Mouse (Mus musculus): ENCODE measurements around the gene Prl7c1. TPM values are rescaled to one million over a fixed set of nuclear protein-coding genes. Genes with fewer than 3 reads are reported as not detected.

The Prl7c1 gene
- polyA plus RNA-seq (2021; fragmentation: Nextera tagmentation) = not detected in 2 replicates
- long read RNA-seq, experiment 1 = 0 reads
- long read RNA-seq, experiment 2 = 0 reads

GRCm38 (mm10) chr13:27780704-27781103 lies at the start of gene Prl7c1:
TSS of gene Prl7c1 (minus strand) at chr13:27780804.

DNA sequence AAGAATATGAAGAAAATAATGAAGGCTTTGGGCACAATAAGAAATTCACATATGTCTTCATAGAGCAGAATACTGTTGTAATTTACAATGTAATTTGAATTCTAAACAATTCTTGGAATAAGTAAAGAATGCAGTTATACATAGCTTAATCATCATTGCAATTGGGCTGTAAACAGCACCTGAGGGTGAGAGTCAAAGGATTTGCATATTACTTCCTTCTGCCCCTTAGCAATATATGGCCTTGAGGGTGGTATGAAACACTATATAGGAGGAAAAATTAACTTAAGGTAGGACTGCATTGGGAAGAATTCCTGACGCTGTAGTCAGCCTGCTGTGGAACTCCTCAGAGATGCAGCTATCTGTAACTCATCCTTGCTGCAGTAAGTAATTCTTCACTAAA lies 20.8 kb upstream of the Prl7c1 start, which contains the start of gene Prl2a1:
Gene Prl2a1 (plus strand): TSS at position 301 of the 400 bp plus-strand sequence.

Other genes starting within 250 kb of the Prl7c1 start
- not detected in 2 replicates for gene Prl8a9, start 216.2 kb downstream of the Prl7c1 start, polyA plus RNA-seq (2021; fragmentation: Nextera tagmentation)
- not detected in 2 replicates for gene Prl8a1, start 198.6 kb downstream of the Prl7c1 start, polyA plus RNA-seq (2021; fragmentation: Nextera tagmentation)
- gene Prl7b1, start 170.2 kb downstream of the Prl7c1 start, polyA plus RNA-seq (2021; fragmentation: Nextera tagmentation) = not detected in 2 replicates
- gene Prl7a1, start 138.3 kb downstream of the Prl7c1 start, polyA plus RNA-seq (2021; fragmentation: Nextera tagmentation) = not detected in 2 replicates
- gene Prl7a2, start 112.8 kb downstream of the Prl7c1 start, polyA plus RNA-seq (2021; fragmentation: Nextera tagmentation) = not detected in 2 replicates
- not detected in 2 replicates for gene Prl7d1, start 64.1 kb downstream of the Prl7c1 start, polyA plus RNA-seq (2021; fragmentation: Nextera tagmentation)
- not detected in 2 replicates for gene Prl2a1, start 20.9 kb upstream of the Prl7c1 start, polyA plus RNA-seq (2021; fragmentation: Nextera tagmentation)
- not detected in 2 replicates for gene Prl2c1, start 68.5 kb upstream of the Prl7c1 start, polyA plus RNA-seq (2021; fragmentation: Nextera tagmentation)
- gene Prl4a1, start 235.4 kb upstream of the Prl7c1 start, polyA plus RNA-seq (2021; fragmentation: Nextera tagmentation) = not detected in 2 replicates